Mouse (Mus musculus): ENCODE measurements around the gene Nfkbia. TPM values are rescaled to one million over a fixed set of nuclear protein-coding genes. Genes with fewer than 3 reads are reported as not detected.

Gene Nfkbia
- polyA plus RNA-seq, 1 experiment from 2014 or later = 70.4 TPM

- no peaks in the 10 kb centered on the region for H3K27me3 ChIP-seq (ENCODE audit: control insufficient read depth, insufficient read depth, low read length)
- H3K9ac ChIP-seq (ENCODE audit: low read length) = no peak overlapping the region
- WGBS = 35% methylated on average over 13 of the region's 13 CpGs
- peak overlapping the region; percentile 86 for H3K27ac ChIP-seq (replicated peaks; ENCODE audit: low read depth, low read length)
- peak; percentile 82 for ATAC-seq (ENCODE audit: insufficient number of reproducible peaks, low FRiP score, low TSS enrichment, low read depth)
- H3K4me3 ChIP-seq (ENCODE audit: low read depth, low read length) = no peak overlapping the region
- H3K36me3 ChIP-seq (ENCODE audit: control insufficient read depth, insufficient read depth, low read length) = no peaks in the 10 kb centered on the region
- H3K4me2 ChIP-seq (ENCODE audit: low read depth, severe bottlenecking) = 0 out of 2 replicates have a peak overlapping the region, but pooled peaks have one; percentile 1
- no peaks in the 10 kb centered on the region for H3K9me3 ChIP-seq (ENCODE audit: control insufficient read depth, low read length)
- peaks cover 10% of the 10 kb centered on the region for H3K4me1 ChIP-seq (ENCODE audit: control insufficient read depth, insufficient read depth, low read length)
- peak; percentile 62 for DNase-seq (ENCODE audit: low spot score)
These were observed 45.6 kb downstream of the Nfkbia start for GRCm38 (mm10) chr12:55446746-55447395.

- Histone ChIP-seq H3K27me3 (ENCODE audit: control insufficient read depth, insufficient read depth, low read length) (no peaks in the 10 kb centered on the region), H3K27ac (replicated peaks; ENCODE audit: low read depth, low read length) (peak overlapping the region; percentile 86), H3K9me3 (ENCODE audit: control insufficient read depth, low read length) (no peaks in the 10 kb centered on the region), H3K4me2 (ENCODE audit: low read depth, severe bottlenecking) (0 out of 2 replicates have a peak overlapping the region, but pooled peaks have one; percentile 1), H3K36me3 (ENCODE audit: control insufficient read depth, insufficient read depth, low read length) (no peaks in the 10 kb centered on the region), H3K4me1 (ENCODE audit: control insufficient read depth, insufficient read depth, low read length) (peaks cover 10% of the 10 kb centered on the region), H3K9ac (ENCODE audit: low read length) (no peak overlapping the region), H3K4me3 (ENCODE audit: low read depth, low read length) (no peak overlapping the region)
- ATAC-seq (ENCODE audit: insufficient number of reproducible peaks, low FRiP score, low TSS enrichment, low read depth) (peak; percentile 35; the same call in 1 of the 2 replicates), DNase-seq (ENCODE audit: low spot score) (no peak)
- WGBS = 83% methylated on average over 4 of the region's 4 CpGs
These were observed 46.1 kb downstream of the Nfkbia start for GRCm38 (mm10) chr12:55446366-55446745.

- Histone ChIP-seq H3K27me3 (ENCODE audit: control insufficient read depth, insufficient read depth, low read length) (no peaks in the 10 kb centered on the region), H3K4me1 (ENCODE audit: control insufficient read depth, insufficient read depth, low read length) (peaks cover 10% of the 10 kb centered on the region), H3K4me2 (ENCODE audit: low read depth, severe bottlenecking) (no peak overlapping the region), H3K36me3 (ENCODE audit: control insufficient read depth, insufficient read depth, low read length) (no peaks in the 10 kb centered on the region), H3K9me3 (ENCODE audit: control insufficient read depth, low read length) (no peaks in the 10 kb centered on the region), H3K27ac (replicated peaks; ENCODE audit: low read depth, low read length) (no peak overlapping the region), H3K9ac (ENCODE audit: low read length) (no peak overlapping the region), H3K4me3 (ENCODE audit: low read depth, low read length) (no peak overlapping the region)
- WGBS = 86% methylated on average over 4 of the region's 4 CpGs
- DNase-seq (ENCODE audit: low spot score) = no peak
- ATAC-seq (ENCODE audit: insufficient number of reproducible peaks, low FRiP score, low TSS enrichment, low read depth) = no peak
These were observed 46.9 kb downstream of the Nfkbia start for GRCm38 (mm10) chr12:55445583-55445982.

- H3K9me3 ChIP-seq (ENCODE audit: control insufficient read depth, low read length) = no peaks in the 10 kb centered on the region
- ATAC-seq (ENCODE audit: insufficient number of reproducible peaks, low FRiP score, low TSS enrichment, low read depth) (no peak), DNase-seq (ENCODE audit: low spot score) (no peak)
- H3K4me2 ChIP-seq (ENCODE audit: low read depth, severe bottlenecking) = no peak overlapping the region
- no peaks in the 10 kb centered on the region for H3K27me3 ChIP-seq (ENCODE audit: control insufficient read depth, insufficient read depth, low read length)
- WGBS = 86% methylated on average over 4 of the region's 4 CpGs
- H3K4me1 ChIP-seq (ENCODE audit: control insufficient read depth, insufficient read depth, low read length) = peaks cover 10% of the 10 kb centered on the region
- no peak overlapping the region for H3K4me3 ChIP-seq (ENCODE audit: low read depth, low read length)
- H3K36me3 ChIP-seq (ENCODE audit: control insufficient read depth, insufficient read depth, low read length) = no peaks in the 10 kb centered on the region
- no peak overlapping the region for H3K9ac ChIP-seq (ENCODE audit: low read length)
- H3K27ac ChIP-seq (replicated peaks; ENCODE audit: low read depth, low read length) = no peak overlapping the region
These were observed 48.4 kb downstream of the Nfkbia start for GRCm38 (mm10) chr12:55444031-55444451.

GRCm38 (mm10) chr12:55442861-55443850, 49.3 kb downstream of the Nfkbia start:
- peaks cover 17% of the 10 kb centered on the region for H3K4me1 ChIP-seq (ENCODE audit: control insufficient read depth, insufficient read depth, low read length)
- no peak for ATAC-seq (ENCODE audit: insufficient number of reproducible peaks, low FRiP score, low TSS enrichment, low read depth)
- no peak overlapping the region for H3K9ac ChIP-seq (ENCODE audit: low read length)
- no peak overlapping the region for H3K4me2 ChIP-seq (ENCODE audit: low read depth, severe bottlenecking)
- no peaks in the 10 kb centered on the region for H3K36me3 ChIP-seq (ENCODE audit: control insufficient read depth, insufficient read depth, low read length)
- no peak overlapping the region for H3K27ac ChIP-seq (replicated peaks; ENCODE audit: low read depth, low read length)
- no peaks in the 10 kb centered on the region for H3K27me3 ChIP-seq (ENCODE audit: control insufficient read depth, insufficient read depth, low read length)
- no peaks in the 10 kb centered on the region for H3K9me3 ChIP-seq (ENCODE audit: control insufficient read depth, low read length)
- no peak for DNase-seq (ENCODE audit: low spot score)
- no peak overlapping the region for H3K4me3 ChIP-seq (ENCODE audit: low read depth, low read length)
- 64% methylated on average over 9 of the region's 9 CpGs for WGBS

- ATAC-seq (ENCODE audit: insufficient number of reproducible peaks, low FRiP score, low TSS enrichment, low read depth) (no peak), DNase-seq (ENCODE audit: low spot score) (no peak)
- 96% methylated on average over 1 of the region's 1 CpGs for WGBS
- no peak overlapping the region for H3K27ac ChIP-seq (replicated peaks; ENCODE audit: low read depth, low read length)
- no peaks in the 10 kb centered on the region for H3K9me3 ChIP-seq (ENCODE audit: control insufficient read depth, low read length)
- no peaks in the 10 kb centered on the region for H3K36me3 ChIP-seq (ENCODE audit: control insufficient read depth, insufficient read depth, low read length)
- no peaks in the 10 kb centered on the region for H3K27me3 ChIP-seq (ENCODE audit: control insufficient read depth, insufficient read depth, low read length)
- H3K4me1 ChIP-seq (ENCODE audit: control insufficient read depth, insufficient read depth, low read length) = peaks cover 17% of the 10 kb centered on the region
- H3K9ac ChIP-seq (ENCODE audit: low read length) = no peak overlapping the region
- no peak overlapping the region for H3K4me3 ChIP-seq (ENCODE audit: low read depth, low read length)
- H3K4me2 ChIP-seq (ENCODE audit: low read depth, severe bottlenecking) = no peak overlapping the region
These were observed 50.2 kb downstream of the Nfkbia start for GRCm38 (mm10) chr12:55442245-55442644.

- no peak overlapping the region for H3K9ac ChIP-seq (ENCODE audit: low read length)
- no peak overlapping the region for H3K27ac ChIP-seq (replicated peaks; ENCODE audit: low read depth, low read length)
- H3K9me3 ChIP-seq (ENCODE audit: control insufficient read depth, low read length) = no peaks in the 10 kb centered on the region
- H3K4me1 ChIP-seq (ENCODE audit: control insufficient read depth, insufficient read depth, low read length) = peaks cover 7% of the 10 kb centered on the region; the same call in 1 of the 2 replicates
- 72% methylated on average over 5 of the region's 5 CpGs for WGBS
- no peak overlapping the region for H3K4me3 ChIP-seq (ENCODE audit: low read depth, low read length)
- ATAC-seq (ENCODE audit: insufficient number of reproducible peaks, low FRiP score, low TSS enrichment, low read depth) (no peak), DNase-seq (ENCODE audit: low spot score) (no peak)
- no peaks in the 10 kb centered on the region for H3K27me3 ChIP-seq (ENCODE audit: control insufficient read depth, insufficient read depth, low read length)
- H3K4me2 ChIP-seq (ENCODE audit: low read depth, severe bottlenecking) = no peak overlapping the region
- no peaks in the 10 kb centered on the region for H3K36me3 ChIP-seq (ENCODE audit: control insufficient read depth, insufficient read depth, low read length)
These were observed 52.0 kb downstream of the Nfkbia start for GRCm38 (mm10) chr12:55440416-55440815.
